Mouse (Mus musculus) kidney, adult 18-20 months (tissue): ENCODE measurements around the gene Zfp281.

Experiments used
- DNase-seq: peaks from one replicate; pipeline ENCODE4 v3.0.0; 2021

Gene Zfp281

GRCm38 (mm10) chr1:136624146-136625018, at the start of gene Zfp281:
Gene Zfp281 (plus strand): TSS chr1:136624901.
- DNase-seq, result peak; percentile 94

GRCm38 (mm10) chr1:136577890-136578663, 46.6 kb upstream of the Zfp281 start:
- DNase-seq, result no peak

- no peak for DNase-seq
Measured at GRCm38 (mm10) chr1:136579360-136579759, 45.3 kb upstream of the Zfp281 start.

- DNase-seq, result no peak
Measured at GRCm38 (mm10) chr1:136580266-136580665, 44.4 kb upstream of the Zfp281 start.

GRCm38 (mm10) chr1:136581841-136582240, 42.9 kb upstream of the Zfp281 start:
- no peak for DNase-seq

GRCm38 (mm10) chr1:136587761-136588405, 36.8 kb upstream of the Zfp281 start:
- no peak for DNase-seq

GRCm38 (mm10) chr1:136588908-136589307, 35.8 kb upstream of the Zfp281 start:
- DNase-seq, result no peak

- DNase-seq, result no peak
Measured at GRCm38 (mm10) chr1:136592741-136593140, 32.0 kb upstream of the Zfp281 start.

- DNase-seq, result no peak
Measured at GRCm38 (mm10) chr1:136594235-136594850, 30.4 kb upstream of the Zfp281 start.

- no peak for DNase-seq
Measured at GRCm38 (mm10) chr1:136596821-136597220, 27.9 kb upstream of the Zfp281 start.

GRCm38 (mm10) chr1:136598286-136598685, 26.4 kb upstream of the Zfp281 start:
- DNase-seq, result no peak

- DNase-seq, result no peak
Measured at GRCm38 (mm10) chr1:136600067-136600466, 24.6 kb upstream of the Zfp281 start.

GRCm38 (mm10) chr1:136600647-136601345, 23.9 kb upstream of the Zfp281 start:
- DNase-seq, result no peak

- DNase-seq, result no peak
Measured at GRCm38 (mm10) chr1:136601346-136601888, 23.3 kb upstream of the Zfp281 start.

- DNase-seq, result no peak
Measured at GRCm38 (mm10) chr1:136602303-136602702, 22.4 kb upstream of the Zfp281 start.

GRCm38 (mm10) chr1:136604190-136604589, 20.5 kb upstream of the Zfp281 start:
- DNase-seq, result no peak

- DNase-seq, result no peak
Measured at GRCm38 (mm10) chr1:136605790-136606189, 18.9 kb upstream of the Zfp281 start.

- no peak for DNase-seq
Measured at GRCm38 (mm10) chr1:136606278-136606677, 18.4 kb upstream of the Zfp281 start.

GRCm38 (mm10) chr1:136608339-136609261, 16.1 kb upstream of the Zfp281 start:
- DNase-seq, result no peak

- DNase-seq, result no peak
Measured at GRCm38 (mm10) chr1:136611803-136612202, 12.9 kb upstream of the Zfp281 start.

GRCm38 (mm10) chr1:136613300-136613751, 11.4 kb upstream of the Zfp281 start:
- DNase-seq, result no peak
